Mouse (Mus musculus) lung, postnatal 36 days (tissue): ENCODE measurements at regions not wholly inside any gene's neighbourhood (a gene's known extent, or its start where the extent isn't known, plus 50 kb on each side); places are given as distances from the start of the nearest gene placed in this dataset.

ENCODE experiments used
- DNase-seq: peaks from one replicate; pipeline ENCODE4 v3.0.0; 2022; ENCODE audit warnings: mixed read lengths

DNA sequence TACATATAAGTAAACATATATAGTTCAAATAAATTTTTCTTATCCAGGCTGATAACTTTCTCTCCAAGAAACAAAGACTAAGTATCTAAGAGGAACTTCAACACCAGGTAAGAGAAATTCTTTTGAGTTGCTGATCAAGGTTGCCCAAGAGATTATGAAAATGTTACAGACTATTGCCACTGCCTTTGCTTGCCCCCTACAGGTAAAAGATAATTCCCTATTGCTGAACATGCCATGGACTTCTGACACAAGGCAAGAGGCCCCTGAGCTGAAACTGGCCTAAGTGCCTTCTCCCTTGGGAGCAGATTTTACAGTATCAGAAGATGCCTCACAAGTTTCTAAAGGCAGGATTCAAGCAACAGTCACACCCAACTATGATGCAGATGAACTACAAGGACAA is 2914.2 kb upstream of the Gm6569 start:
- DNase-seq = no peak

DNA sequence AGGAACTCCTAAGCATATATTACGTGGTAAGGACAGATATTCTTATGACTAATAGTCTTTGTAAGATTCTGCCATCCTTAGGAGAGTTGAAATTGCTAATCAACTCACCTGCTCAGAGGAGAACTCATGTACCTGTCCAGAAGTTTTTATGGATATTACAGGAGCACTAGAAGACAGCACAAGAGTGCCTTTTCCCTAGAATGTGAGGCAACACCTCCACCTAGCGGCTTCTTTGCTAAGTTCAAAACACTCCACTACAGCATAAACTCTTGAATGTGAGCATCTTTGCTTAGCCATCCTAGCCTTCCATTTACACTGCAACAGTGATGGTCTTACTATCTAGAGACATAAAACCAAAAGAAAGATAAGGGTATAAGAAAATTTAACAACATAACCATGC is 2913.5 kb upstream of the Gm6569 start:
- peak; percentile 26 for DNase-seq
